Mouse (Mus musculus): ENCODE measurements at regions not wholly inside any gene's neighbourhood (a gene's known extent, or its start where the extent isn't known, plus 50 kb on each side); places are given as distances from the start of the nearest gene placed in this dataset.

GRCm38 (mm10) chr7:135863581-135864426 lies 147.6 kb upstream of the Mki67 start:
- no peak for TF ChIP-seq ZKSCAN1 (IDR thresholded peaks at IDR 0.05; ENCODE audit: low read depth, low read length)
- TF ChIP-seq MEF2A (IDR thresholded peaks at IDR 0.05; ENCODE audit: extremely low read depth, insufficient replicate concordance, low read depth, low read length, poor library complexity, severe bottlenecking) = no peak
- no peak for TF ChIP-seq CHD1 (IDR thresholded peaks at IDR 0.05; ENCODE audit: low read depth, low read length)
- TF ChIP-seq POLR2AphosphoS2 (IDR thresholded peaks at IDR 0.05; ENCODE audit: low read length) = no peak
- no peak for TF ChIP-seq HCFC1 (IDR thresholded peaks at IDR 0.05; ENCODE audit: low read depth, low read length)
- no peak for TF ChIP-seq USF2 (IDR thresholded peaks at IDR 0.05; ENCODE audit: borderline replicate concordance in 1 of 2, insufficient read depth in 1 of 2, low read depth in 1 of 2, low read length in 2 of 2)
- TF ChIP-seq UBTF (IDR thresholded peaks at IDR 0.05; ENCODE audit: borderline replicate concordance, insufficient read depth, low read depth, low read length) = no peak
- TF ChIP-seq ZMIZ1 (IDR thresholded peaks at IDR 0.05; ENCODE audit: low read depth, low read length) = no peak
- TF ChIP-seq NELFE (IDR thresholded peaks at IDR 0.05; ENCODE audit: low read depth, low read length) = no peak
- no peak for TF ChIP-seq POLR2AphosphoS5 (IDR thresholded peaks at IDR 0.05; ENCODE audit: borderline replicate concordance, low read depth, low read length)
- TF ChIP-seq TAL1 (IDR thresholded peaks at IDR 0.05; ENCODE audit: low read length) = no peak
- TF ChIP-seq CTCF (IDR thresholded peaks at IDR 0.05 in 2 of 3, conservative IDR thresholded peaks at IDR 0.05 in 1 of 3; ENCODE audit: control insufficient read depth in 1 of 3, insufficient read depth in 1 of 3, low read depth in 2 of 3, low read length in 3 of 3, poor library complexity in 1 of 3, severe bottlenecking in 1 of 3) = no peak
- no peak for TF ChIP-seq CHD2 (IDR thresholded peaks at IDR 0.05; ENCODE audit: low read length)
- no peak for TF ChIP-seq USF1 (IDR thresholded peaks at IDR 0.05; ENCODE audit: low read depth, low read length)
- TF ChIP-seq POLR2A (IDR thresholded peaks at IDR 0.05; ENCODE audit: control insufficient read depth in 1 of 2, insufficient read depth in 1 of 2, low read depth in 1 of 2, low read length in 2 of 2, poor library complexity in 1 of 2) = no peak
- no peak for TF ChIP-seq KAT2A (conservative IDR thresholded peaks at IDR 0.05; ENCODE audit: low read depth, low read length)
- TF ChIP-seq NRF1 (IDR thresholded peaks at IDR 0.05; ENCODE audit: insufficient read depth, low read depth, low read length, poor library complexity, severe bottlenecking) = no peak
- no peak for TF ChIP-seq RAD21 (IDR thresholded peaks at IDR 0.05; ENCODE audit: low read depth, low read length)
- no peak for TF ChIP-seq ZC3H11A (IDR thresholded peaks at IDR 0.05; ENCODE audit: low read depth, low read length)
- TF ChIP-seq MAZ (IDR thresholded peaks at IDR 0.05; ENCODE audit: low read depth, low read length) = no peak
- H3K36me3 ChIP-seq (ENCODE audit: control insufficient read depth in 1 of 2, insufficient read depth in 2 of 2, low read length in 2 of 2) = no peaks in the 10 kb centered on the region
- H3K27ac ChIP-seq (ENCODE audit: control insufficient read depth, low read depth, low read length) = no peak overlapping the region
- DNase-seq (ENCODE audit: low read depth, low spot score) = no peak
- H3K4me1 ChIP-seq (ENCODE audit: control insufficient read depth in 1 of 2, insufficient read depth in 2 of 2, low read length in 2 of 2) = no peaks in the 10 kb centered on the region
- H3K4me3 ChIP-seq (ENCODE audit: control insufficient read depth in 1 of 2, insufficient read depth in 1 of 2, low read depth in 2 of 2, low read length in 2 of 2) = no peak overlapping the region
- no peaks in the 10 kb centered on the region for H3K27me3 ChIP-seq (ENCODE audit: control insufficient read depth in 1 of 2, insufficient read depth in 2 of 2, low read length in 2 of 2)
- H3K9me3 ChIP-seq (replicated peaks; ENCODE audit: insufficient read depth, low read length) = no peaks in the 10 kb centered on the region
- no peaks in the 10 kb centered on the region for H3K79me2 ChIP-seq (ENCODE audit: control insufficient read depth, insufficient read depth, low read length, poor library complexity)
- no peak overlapping the region for H3K9ac ChIP-seq (ENCODE audit: control insufficient read depth, low read depth, low read length, poor library complexity, severe bottlenecking)

Data from MEL (cell line).